Comparison of ENCODE assay signal across 10 mouse cellular contexts in genomic region chr5:129164091-129164490, GRCm38 (mm10).
DNase-seq lines count a peak whose midpoint lies in the region; ATAC-seq and TF ChIP-seq lines count a peak whose summit lies in the region.
"Had no signal": no experiment of that assay in that cellular context is flagged by ENCODE, and none has a peak within 500 bp of the region (broad histone marks: within the 10 kb centered on the region; RNA-seq: fewer than 3 reads in every experiment).

No protein-coding gene starts in this region.

- H3K4me1 ChIP-seq in heart, embryonic 12.5 days (replicated peaks), result peaks cover 19% of the 10 kb centered on the region
- peaks cover 34% of the 10 kb centered on the region for H3K4me1 ChIP-seq in limb, embryonic 10.5 days
- H3K4me1 ChIP-seq in forebrain, postnatal 0 days (ENCODE audit: insufficient read depth), result no peaks in the 10 kb centered on the region

- no peaks in the 10 kb centered on the region for H3K36me3 ChIP-seq in heart, embryonic 12.5 days
- no peaks in the 10 kb centered on the region for H3K36me3 ChIP-seq in limb, embryonic 10.5 days
- H3K36me3 ChIP-seq in forebrain, postnatal 0 days (ENCODE audit: insufficient read depth), result no peaks in the 10 kb centered on the region
- H3K36me3 ChIP-seq: embryonic facial prominence, embryonic 12.5 days had no signal

- 58% methylated on average over 10 of the region's 10 CpGs for WGBS in heart, embryonic 12.5 days
- 31% methylated on average over 10 of the region's 10 CpGs for WGBS in limb, embryonic 10.5 days
- 61% methylated on average over 10 of the region's 10 CpGs for WGBS in forebrain, postnatal 0 days

- peak; percentile 96 for DNase-seq in heart, adult 11 months
- peak; percentile 46 for DNase-seq in heart, adult 8-10 months (ENCODE audit: low spot score)
- no peak for DNase-seq in limb, embryonic 10.5 days (ENCODE audit: low spot score)
- peak; percentile 57 for DNase-seq in skeletal muscle tissue, adult 2 months (ENCODE audit: low read depth, low spot score)
- no peak for DNase-seq in layer of hippocampus, postnatal 25 days (ENCODE audit: extremely low spot score in 1 of 2, low spot score in 1 of 2)
- no peak for DNase-seq in forebrain, postnatal 0 days
- DNase-seq in cerebellum, adult 8-10 months, result no peak

- no peak overlapping the region for H3K4me3 ChIP-seq in heart, embryonic 12.5 days
- no peak overlapping the region for H3K4me3 ChIP-seq in limb, embryonic 10.5 days
- no peak overlapping the region for H3K4me3 ChIP-seq in forebrain, postnatal 0 days (ENCODE audit: low read depth, low read length)
- H3K4me3 ChIP-seq: embryonic facial prominence, embryonic 12.5 days; megakaryocyte, embryonic 14.5 days had no signal

- ATAC-seq in heart, embryonic 12.5 days (ENCODE audit: insufficient number of reproducible peaks, low FRiP score), result no peak
- ATAC-seq in forebrain, postnatal 0 days, result no peak

- H3K9me3 ChIP-seq in heart, embryonic 12.5 days (replicated peaks), result no peaks in the 10 kb centered on the region
- H3K9me3 ChIP-seq in limb, embryonic 10.5 days (replicated peaks), result no peaks in the 10 kb centered on the region
- no peaks in the 10 kb centered on the region for H3K9me3 ChIP-seq in forebrain, postnatal 0 days (ENCODE audit: low read length)
- H3K9me3 ChIP-seq: embryonic facial prominence, embryonic 12.5 days had no signal

- no peaks in the 10 kb centered on the region for H3K27me3 ChIP-seq in heart, embryonic 12.5 days (replicated peaks)
- H3K27me3 ChIP-seq in limb, embryonic 10.5 days (ENCODE audit: low read depth, poor library complexity, severe bottlenecking), result no peaks in the 10 kb centered on the region
- H3K27me3 ChIP-seq in forebrain, postnatal 0 days (ENCODE audit: insufficient read depth, low read length), result no peaks in the 10 kb centered on the region
- H3K27me3 ChIP-seq: embryonic facial prominence, embryonic 12.5 days had no signal

- H3K27ac ChIP-seq in heart, embryonic 12.5 days (ENCODE audit: poor library complexity, severe bottlenecking), result no peak overlapping the region; the same call in 1 of the 2 replicates
- peak overlapping the region; percentile 22 for H3K27ac ChIP-seq in limb, embryonic 10.5 days
- no peak overlapping the region for H3K27ac ChIP-seq in forebrain, postnatal 0 days (ENCODE audit: low read depth, low read length)
- H3K27ac ChIP-seq: embryonic facial prominence, embryonic 12.5 days had no signal

- no peak overlapping the region for H3K9ac ChIP-seq in heart, embryonic 12.5 days
- no peak overlapping the region for H3K9ac ChIP-seq in forebrain, postnatal 0 days
- H3K9ac ChIP-seq: embryonic facial prominence, embryonic 12.5 days had no signal

- no peak for TF ChIP-seq CTCF in forebrain, postnatal 0 days (IDR thresholded peaks at IDR 0.05; ENCODE audit: low read depth)

- no peak overlapping the region for H3K4me2 ChIP-seq in heart, embryonic 12.5 days
- H3K4me2 ChIP-seq in forebrain, postnatal 0 days (ENCODE audit: low read depth), result no peak overlapping the region
- H3K4me2 ChIP-seq: embryonic facial prominence, embryonic 12.5 days had no signal

Comparison
In these comparisons a context has a peak if more than half of its experiments do, and no peak if none do; other contexts are left out.
1. DNase-seq: peak in heart, adult 11 months (single experiment), heart, adult 8-10 months (single experiment) and skeletal muscle tissue, adult 2 months (single experiment); none in limb, embryonic 10.5 days (single experiment), layer of hippocampus, postnatal 25 days (0 of 2), forebrain, postnatal 0 days (single experiment) and cerebellum, adult 8-10 months (single experiment).